Comparison of ENCODE assay signal across 10 mouse cellular contexts in the genomic region with DNA sequence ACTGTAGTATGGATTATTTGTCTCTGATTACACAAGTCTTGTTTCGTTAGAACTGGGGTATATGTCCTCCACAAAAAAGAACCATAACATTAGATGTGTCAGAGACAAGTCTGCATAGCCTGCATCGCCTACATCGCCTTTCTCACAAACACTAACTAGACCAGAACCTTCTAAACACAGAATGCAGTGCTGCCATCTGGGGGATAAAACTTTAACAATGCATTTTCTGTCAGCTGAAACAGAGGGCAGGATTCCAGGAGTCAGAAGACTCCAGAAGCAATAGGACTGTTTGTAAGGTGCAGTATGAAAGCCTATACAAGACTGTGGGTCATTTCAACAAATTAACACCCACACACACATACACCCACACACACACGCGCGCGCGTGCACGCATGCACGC.
DNase-seq lines count a peak whose midpoint lies in the region; ATAC-seq and TF ChIP-seq lines count a peak whose summit lies in the region.
"Had no signal": no experiment of that assay in that cellular context is flagged by ENCODE, and none has a peak within 500 bp of the region (broad histone marks: within the 10 kb centered on the region; RNA-seq: fewer than 3 reads in every experiment).

No protein-coding gene starts in this region.

- peak; percentile 46 for TF ChIP-seq CTCF in liver, postnatal 0 days (IDR thresholded peaks at IDR 0.05; ENCODE audit: low read depth)
- peak; percentile 46; the same call in 1 of the 2 replicates for TF ChIP-seq CTCF in brain, embryonic 14.5 days (IDR thresholded peaks at IDR 0.05; ENCODE audit: borderline replicate concordance, extremely low read depth, insufficient read depth, insufficient read length)

- intact Hi-C loops in gastrocnemius, postnatal 14 days (cut with DNase I; ENCODE audit: low total_unique reads): no loop called here

- no peaks in the 10 kb centered on the region for H3K9me3 ChIP-seq in liver, postnatal 0 days (ENCODE audit: low read length)
- H3K9me3 ChIP-seq in forebrain, embryonic 16.5 days (ENCODE audit: control insufficient read depth, low read length): no peaks in the 10 kb centered on the region
- H3K9me3 ChIP-seq: limb, embryonic 13.5 days; stomach, embryonic 15.5 days had no signal

- H3K27ac ChIP-seq in liver, postnatal 0 days (ENCODE audit: low read depth): no peak overlapping the region
- H3K27ac ChIP-seq in forebrain, embryonic 16.5 days (ENCODE audit: low read length): no peak overlapping the region
- H3K27ac ChIP-seq: limb, embryonic 13.5 days; stomach, embryonic 15.5 days had no signal

- 83% methylated on average over 10 of the region's 10 CpGs for WGBS in liver, postnatal 0 days (ENCODE audit: insufficient replicate concordance)
- WGBS in forebrain, embryonic 16.5 days: 78% methylated on average over 10 of the region's 10 CpGs

- no peaks in the 10 kb centered on the region for H3K4me1 ChIP-seq in liver, postnatal 0 days (ENCODE audit: insufficient read depth)
- no peaks in the 10 kb centered on the region for H3K4me1 ChIP-seq in forebrain, embryonic 16.5 days (replicated peaks; ENCODE audit: control insufficient read depth, insufficient read depth, low read length)
- H3K4me1 ChIP-seq: limb, embryonic 13.5 days; stomach, embryonic 15.5 days had no signal

- no peak overlapping the region for H3K9ac ChIP-seq in liver, postnatal 0 days (replicated peaks)
- no peak overlapping the region for H3K9ac ChIP-seq in forebrain, embryonic 16.5 days (replicated peaks; ENCODE audit: low read depth, low read length)
- H3K9ac ChIP-seq: limb, embryonic 13.5 days; stomach, embryonic 15.5 days had no signal

- TF ChIP-seq POLR2A in brain, embryonic 14.5 days (IDR thresholded peaks at IDR 0.05; ENCODE audit: borderline replicate concordance, extremely low read depth, insufficient read depth, insufficient read length, poor library complexity, severe bottlenecking): no peak

- H3K4me3 ChIP-seq in liver, postnatal 0 days (ENCODE audit: low read depth, low read length): no peak overlapping the region
- no peak overlapping the region for H3K4me3 ChIP-seq in forebrain, embryonic 16.5 days (replicated peaks; ENCODE audit: low read length)
- H3K4me3 ChIP-seq: limb, embryonic 13.5 days; stomach, embryonic 15.5 days had no signal

- H3K4me2 ChIP-seq in liver, postnatal 0 days (ENCODE audit: low read depth, low read length): no peak overlapping the region
- H3K4me2 ChIP-seq in forebrain, embryonic 16.5 days (ENCODE audit: low read length): no peak overlapping the region
- H3K4me2 ChIP-seq: limb, embryonic 13.5 days; stomach, embryonic 15.5 days had no signal

- no peak for DNase-seq in liver, postnatal 0 days
- no peak for DNase-seq in liver
- DNase-seq in brain, embryonic 14.5 days (ENCODE audit: low read depth): peak; percentile 90
- DNase-seq in layer of hippocampus, postnatal 36 days: peak; percentile 21 to 49
- peak; percentile 76 for DNase-seq in right cerebral cortex, adult 18-20 months
- no peak for DNase-seq in gastrocnemius, postnatal 14 days
- DNase-seq in thymus, postnatal 0 days (ENCODE audit: low spot score): no peak

- H3K27me3 ChIP-seq in liver, postnatal 0 days (ENCODE audit: insufficient read depth, low read length): no peaks in the 10 kb centered on the region
- no peaks in the 10 kb centered on the region for H3K27me3 ChIP-seq in forebrain, embryonic 16.5 days (replicated peaks; ENCODE audit: control insufficient read depth, insufficient read depth, low read length)
- H3K27me3 ChIP-seq: limb, embryonic 13.5 days; stomach, embryonic 15.5 days had no signal

- no peaks in the 10 kb centered on the region for H3K36me3 ChIP-seq in liver, postnatal 0 days (replicated peaks; ENCODE audit: insufficient read depth, low read length)
- no peaks in the 10 kb centered on the region for H3K36me3 ChIP-seq in forebrain, embryonic 16.5 days (ENCODE audit: control insufficient read depth, insufficient read depth)
- H3K36me3 ChIP-seq: limb, embryonic 13.5 days; stomach, embryonic 15.5 days had no signal

- TF ChIP-seq EP300 in liver, postnatal 0 days (IDR thresholded peaks at IDR 0.05; ENCODE audit: low read depth): no peak

- ATAC-seq in liver, postnatal 0 days: no peak
- peak; percentile 75 for ATAC-seq in forebrain, embryonic 16.5 days

Comparison
In these comparisons a context has a peak if more than half of its experiments do, and no peak if none do; other contexts are left out.
1. DNase-seq: peak in brain, embryonic 14.5 days (single experiment), layer of hippocampus, postnatal 36 days (2 of 2) and right cerebral cortex, adult 18-20 months (single experiment); none in liver, postnatal 0 days (single experiment), liver (single experiment), gastrocnemius, postnatal 14 days (single experiment) and thymus, postnatal 0 days (single experiment).